Mouse (Mus musculus): ENCODE measurements around the gene Muc1. TPM values are rescaled to one million over a fixed set of nuclear protein-coding genes. Genes with fewer than 3 reads are reported as not detected.
A peak's percentile ranks its signal among the peaks of the same experiment; 100 is the strongest.

The Muc1 gene
- polyA plus RNA-seq, 1 experiment from 2014 or later: 0.90 TPM

MicroRNA genes within 50 kb of the gene (microRNA counts, 519-probe panel; counts per million panel counts)
- microRNA mmu-miR-92b: 3,553 counts per million, percentile 52 among the panel's probes with 10 or more counts

Small RNAs within 50 kb of the gene (microRNA-seq; reads per million reads assigned to microRNA genes)
- 2,864 reads per million, percentile 82 among the genes with 10 or more reads in this experiment for gene Mir92b (ENCODE audit: borderline number of aligned reads)

Other genes with a start within 250 kb of the Muc1 start
- gene Rusc1, start 135.7 kb upstream of the Muc1 start, polyA plus RNA-seq (2014; fragmentation: Nextera tagmentation; extraction: Ambion mirVana): 14.4 and 18.0 TPM in 2 replicates
- not detected in 2 replicates for gene Gm43738, start 128.0 kb upstream of the Muc1 start, polyA plus RNA-seq (2014; fragmentation: Nextera tagmentation; extraction: Ambion mirVana)
- gene Fdps, start 127.1 kb upstream of the Muc1 start, polyA plus RNA-seq (2014; fragmentation: Nextera tagmentation; extraction: Ambion mirVana): 299 and 334 TPM in 2 replicates
- gene Pklr, start 92.9 kb upstream of the Muc1 start, polyA plus RNA-seq (2014; fragmentation: Nextera tagmentation; extraction: Ambion mirVana): 1.5 and 2.0 TPM in 2 replicates
- gene Hcn3, start 68.9 kb upstream of the Muc1 start, polyA plus RNA-seq (2014; fragmentation: Nextera tagmentation; extraction: Ambion mirVana): 1.2 and 2.4 TPM in 2 replicates
- gene Clk2, start 64.3 kb upstream of the Muc1 start, polyA plus RNA-seq (2014; fragmentation: Nextera tagmentation; extraction: Ambion mirVana): 28.2 and 28.5 TPM in 2 replicates
- 80.5 and 91.1 TPM in 2 replicates for gene Scamp3, start 51.6 kb upstream of the Muc1 start, polyA plus RNA-seq (2014; fragmentation: Nextera tagmentation; extraction: Ambion mirVana)
- gene Fam189b, start 45.9 kb upstream of the Muc1 start, polyA plus RNA-seq (2014; fragmentation: Nextera tagmentation; extraction: Ambion mirVana): 15.3 and 19.4 TPM in 2 replicates
- 34.6 TPM in 2 replicates for gene Gba, start 26.1 kb upstream of the Muc1 start, polyA plus RNA-seq (2014; fragmentation: Nextera tagmentation; extraction: Ambion mirVana)
- 24.4 and 26.0 TPM in 2 replicates for gene Thbs3, start 13.9 kb upstream of the Muc1 start, polyA plus RNA-seq (2014; fragmentation: Nextera tagmentation; extraction: Ambion mirVana)
- 208 and 225 TPM in 2 replicates for gene Mtx1, start 2.0 kb upstream of the Muc1 start, polyA plus RNA-seq (2014; fragmentation: Nextera tagmentation; extraction: Ambion mirVana)
- 287 and 288 TPM in 2 replicates for gene Krtcap2, start 16.9 kb downstream of the Muc1 start, polyA plus RNA-seq (2014; fragmentation: Nextera tagmentation; extraction: Ambion mirVana)
- gene Trim46, start 17.3 kb downstream of the Muc1 start, polyA plus RNA-seq (2014; fragmentation: Nextera tagmentation; extraction: Ambion mirVana): 3.0 and 4.5 TPM in 2 replicates
- gene Dpm3, start 30.3 kb downstream of the Muc1 start, polyA plus RNA-seq (2014; fragmentation: Nextera tagmentation; extraction: Ambion mirVana): 82.4 and 87.9 TPM in 2 replicates
- gene Slc50a1, start 41.5 kb downstream of the Muc1 start, polyA plus RNA-seq (2014; fragmentation: Nextera tagmentation; extraction: Ambion mirVana): 39.8 and 45.7 TPM in 2 replicates
- 26.9 and 30.2 TPM in 2 replicates for gene Efna1, start 52.1 kb downstream of the Muc1 start, polyA plus RNA-seq (2014; fragmentation: Nextera tagmentation; extraction: Ambion mirVana)
- gene Efna3, start 93.9 kb downstream of the Muc1 start, polyA plus RNA-seq (2014; fragmentation: Nextera tagmentation; extraction: Ambion mirVana): 6.6 and 8.3 TPM in 2 replicates
- 39.1 and 39.5 TPM in 2 replicates for gene Efna4, start 109.0 kb downstream of the Muc1 start, polyA plus RNA-seq (2014; fragmentation: Nextera tagmentation; extraction: Ambion mirVana)
- gene Adam15, start 120.9 kb downstream of the Muc1 start, polyA plus RNA-seq (2014; fragmentation: Nextera tagmentation; extraction: Ambion mirVana): 17.8 and 17.9 TPM in 2 replicates
- 0.32 TPM in 1 of 2 replicates, not detected in the other for gene Dcst2, start 132.9 kb downstream of the Muc1 start, polyA plus RNA-seq (2014; fragmentation: Nextera tagmentation; extraction: Ambion mirVana)
- gene Dcst1, start 136.2 kb downstream of the Muc1 start, polyA plus RNA-seq (2014; fragmentation: Nextera tagmentation; extraction: Ambion mirVana): 0.21 TPM in 1 of 2 replicates, not detected in the other
- 0.49 and 1.1 TPM in 2 replicates for gene Zbtb7b, start 165.7 kb downstream of the Muc1 start, polyA plus RNA-seq (2014; fragmentation: Nextera tagmentation; extraction: Ambion mirVana)
- gene Lenep, start 173.7 kb downstream of the Muc1 start, polyA plus RNA-seq (2014; fragmentation: Nextera tagmentation; extraction: Ambion mirVana): 0.80 TPM in 1 of 2 replicates, not detected in the other
- 23.8 and 24.4 TPM in 2 replicates for gene Flad1, start 182.8 kb downstream of the Muc1 start, polyA plus RNA-seq (2014; fragmentation: Nextera tagmentation; extraction: Ambion mirVana)
- gene Cks1b, start 189.3 kb downstream of the Muc1 start, polyA plus RNA-seq (2014; fragmentation: Nextera tagmentation; extraction: Ambion mirVana): 648 and 668 TPM in 2 replicates
- gene Shc1, start 189.4 kb downstream of the Muc1 start, polyA plus RNA-seq (2014; fragmentation: Nextera tagmentation; extraction: Ambion mirVana): 43.6 and 53.0 TPM in 2 replicates
- 55.8 and 56.5 TPM in 2 replicates for gene Pygo2, start 201.2 kb downstream of the Muc1 start, polyA plus RNA-seq (2014; fragmentation: Nextera tagmentation; extraction: Ambion mirVana)
- 9.1 and 10.8 TPM in 2 replicates for gene Pbxip1, start 207.6 kb downstream of the Muc1 start, polyA plus RNA-seq (2014; fragmentation: Nextera tagmentation; extraction: Ambion mirVana)
- 57.3 and 58.9 TPM in 2 replicates for gene Pmvk, start 225.5 kb downstream of the Muc1 start, polyA plus RNA-seq (2014; fragmentation: Nextera tagmentation; extraction: Ambion mirVana)